Mouse (Mus musculus) heart, embryonic 11.5 days (tissue): ENCODE results near the gene Nomo1. TPM values are rescaled to one million over a fixed set of nuclear protein-coding genes. Genes with fewer than 3 reads are reported as not detected.

Experiments
- ATAC-seq: fragments of 200-750 bp; cut with Nextera tagmentation; replicated peaks from 2 replicates; pipeline ENCODE4 v1.8.0; 2017; ENCODE audit warnings: moderate library complexity; ENCODE audit not compliant: insufficient number of reproducible peaks, low FRiP score, low TSS enrichment
- H3K27ac ChIP-seq: fragments of 300-500 bp; sonication (generic); 2 replicates; pipeline ENCODE4 v1.5.1; 2014; ENCODE audit warnings: mild to moderate bottlenecking, low read depth, low read length
- H3K27me3 ChIP-seq: fragments of 300-500 bp; sonication (generic); 2 replicates; pipeline ENCODE4 v1.6.1; 2014; ENCODE audit warnings: mild to moderate bottlenecking, low read length, mixed read lengths; ENCODE audit not compliant: control insufficient read depth, insufficient read depth
- H3K36me3 ChIP-seq: fragments of 300-500 bp; sonication (generic); 2 replicates; pipeline ENCODE4 v1.6.1; 2014; ENCODE audit warnings: mild to moderate bottlenecking, low read length, moderate library complexity, mixed read lengths; ENCODE audit not compliant: control insufficient read depth, insufficient read depth
- H3K4me1 ChIP-seq: fragments of 300-500 bp; sonication (generic); 2 replicates; pipeline ENCODE4 v1.6.1; 2014; ENCODE audit warnings: low read length; ENCODE audit not compliant: control insufficient read depth, insufficient read depth
- H3K4me2 ChIP-seq: fragments of 300-500 bp; sonication (generic); 2 replicates; pipeline ENCODE4 v1.6.1; 2014; ENCODE audit warnings: mild to moderate bottlenecking, moderate library complexity
- H3K4me3 ChIP-seq: fragments of 300-500 bp; sonication (generic); 2 replicates; pipeline ENCODE4 v1.5.1; 2014; ENCODE audit warnings: low read depth, low read length
- H3K9ac ChIP-seq: fragments of 300-500 bp; sonication (generic); 2 replicates; pipeline ENCODE4 v1.6.1; 2014; ENCODE audit warnings: mild to moderate bottlenecking, low read depth, low read length, moderate library complexity
- H3K9me3 ChIP-seq: fragments of 300-500 bp; sonication (generic); replicated peaks from 2 replicates; pipeline ENCODE4 v1.6.1; 2016; ENCODE audit warnings: low read length; ENCODE audit not compliant: control insufficient read depth
- WGBS: fragments of 180-500 bp; shearing (Covaris S2); extraction: QIAGEN DNeasy Blood & Tissue Kit; methylation state at CpG from one replicate; pipeline ENCODE4 v1.1.7; 2014; ENCODE audit not compliant: insufficient replicate concordance; 5-methylcytosine and 5-hydroxymethylcytosine counted together
- polyA plus RNA-seq: library from polyadenylated mRNA; unstranded; fragments of >200 nt; fragmentation: Nextera tagmentation; extraction: Ambion mirVana; gene quantifications from 2 replicates; pipeline ENCODE4 v1.2.1, GENCODE M21; 2014

Gene Nomo1
- polyA plus RNA-seq, 1 experiment from 2014 or later = 20.8 TPM

DNA sequence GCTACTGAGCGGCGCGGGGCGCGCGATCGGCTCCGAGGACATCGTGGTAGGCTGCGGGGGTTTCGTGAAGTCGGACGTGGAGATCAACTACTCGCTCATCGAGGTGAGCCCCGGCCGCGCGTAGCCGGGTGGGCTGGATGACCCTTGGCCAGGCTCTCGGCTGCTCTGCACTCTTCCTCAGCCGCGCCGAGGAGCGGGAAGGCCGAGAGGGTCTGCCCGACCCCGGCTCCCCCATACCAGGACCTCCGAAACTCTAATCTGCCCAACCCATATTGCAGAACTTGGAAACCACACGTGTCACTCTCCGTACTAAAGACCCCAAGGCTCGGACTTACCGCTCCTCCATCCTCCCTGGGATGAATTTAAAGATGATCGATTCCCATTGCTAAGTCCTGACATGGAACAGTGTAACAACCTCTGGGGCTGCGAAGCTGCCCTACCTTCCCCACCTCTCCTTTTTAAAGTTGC lies 406 bp downstream of the Nomo1 start:
- Histone ChIP-seq H3K4me1 (peaks cover 9% of the 10 kb centered on the region), H3K27ac (no peak overlapping the region), H3K9ac (peak overlapping the region; percentile 83), H3K27me3 (0 out of 2 replicates have a peak, but pooled peaks cover 3% of the 10 kb centered on the region), H3K4me3 (peak overlapping the region; percentile 80), H3K4me2 (peak overlapping the region; percentile 95), H3K9me3 (no peaks in the 10 kb centered on the region), H3K36me3 (no peaks in the 10 kb centered on the region)
- ATAC-seq = peak; percentile 44; the same call in 1 of the 2 replicates
- under 1% methylated on average over 35 of the region's 35 CpGs for WGBS

DNA sequence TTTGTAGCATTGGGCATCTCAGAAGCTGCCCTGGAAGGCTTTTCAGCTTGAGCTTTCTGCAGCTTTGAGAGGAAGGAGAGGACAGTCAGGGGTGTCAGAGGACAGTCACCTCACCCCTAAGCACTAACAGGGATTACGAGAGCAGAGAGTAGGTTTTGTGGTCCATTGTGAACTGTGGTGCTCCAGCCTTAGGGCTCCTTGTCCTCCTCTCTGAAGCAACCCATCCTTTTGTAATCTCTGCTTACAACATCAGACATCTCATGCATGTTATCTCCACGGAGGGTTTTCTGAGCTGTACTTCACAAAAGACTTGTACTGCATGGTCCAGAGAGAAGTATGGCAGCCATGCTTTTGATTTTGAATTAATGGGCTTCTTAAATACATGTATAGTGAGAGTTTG lies 1.5 kb downstream of the Nomo1 start:
- Histone ChIP-seq H3K9me3 (no peaks in the 10 kb centered on the region), H3K9ac (no peak overlapping the region; the same call in 1 of the 2 replicates), H3K4me2 (peak overlapping the region; percentile 95), H3K27ac (no peak overlapping the region), H3K27me3 (0 out of 2 replicates have a peak, but pooled peaks cover 3% of the 10 kb centered on the region), H3K36me3 (no peaks in the 10 kb centered on the region), H3K4me1 (peaks cover 9% of the 10 kb centered on the region), H3K4me3 (no peak overlapping the region)
- no peak for ATAC-seq
- WGBS = 61% methylated on average over 2 of the region's 2 CpGs

DNA sequence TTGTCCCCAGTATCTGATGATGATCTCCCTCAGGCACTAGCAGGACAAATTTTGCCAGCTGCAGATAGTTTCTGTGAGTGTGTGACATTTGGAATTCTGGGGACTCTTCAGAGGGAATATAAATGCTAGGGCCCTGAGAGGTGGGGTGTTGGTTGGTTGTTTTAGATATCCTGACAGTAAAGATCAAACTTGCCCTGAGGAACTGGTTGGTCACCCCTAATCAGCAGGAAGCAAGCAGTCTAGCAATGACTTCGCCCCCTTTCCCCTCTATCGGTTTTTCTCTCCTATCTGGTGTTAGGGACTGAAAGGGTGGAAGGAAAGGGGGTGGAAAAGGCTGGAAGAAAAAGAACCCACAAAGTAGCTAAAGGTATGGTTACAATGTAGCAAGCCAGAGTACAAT lies 2.0 kb downstream of the Nomo1 start:
- Histone ChIP-seq H3K4me2 (no peak overlapping the region), H3K4me3 (no peak overlapping the region), H3K36me3 (no peaks in the 10 kb centered on the region), H3K27me3 (no peaks in the 10 kb centered on the region), H3K27ac (no peak overlapping the region), H3K9ac (no peak overlapping the region), H3K9me3 (no peaks in the 10 kb centered on the region), H3K4me1 (peaks cover 9% of the 10 kb centered on the region)
- no peak for ATAC-seq
- WGBS = 66% methylated on average over 2 of the region's 2 CpGs

DNA sequence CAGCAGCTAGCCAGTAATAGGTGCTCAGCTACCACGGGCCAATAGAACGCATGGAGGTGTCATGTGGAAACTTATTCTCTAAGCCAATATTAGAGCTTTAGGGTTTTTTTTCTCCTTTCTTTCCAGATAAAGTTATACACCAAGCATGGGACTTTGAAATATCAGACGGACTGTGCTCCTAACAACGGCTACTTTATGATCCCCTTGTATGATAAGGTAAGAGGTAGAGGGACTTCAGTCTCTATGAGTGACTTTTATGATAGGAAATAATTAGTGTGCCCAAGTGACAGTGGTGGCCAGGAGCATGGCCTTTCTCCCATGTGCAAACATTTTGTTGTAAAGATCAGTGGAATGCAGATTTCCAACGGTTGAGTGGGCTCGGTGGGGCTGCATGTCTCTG lies 3.9 kb downstream of the Nomo1 start:
- no peak overlapping the region for H3K4me3 ChIP-seq
- no peaks in the 10 kb centered on the region for H3K9me3 ChIP-seq
- no peaks in the 10 kb centered on the region for H3K27me3 ChIP-seq
- H3K4me1 ChIP-seq = peaks cover 9% of the 10 kb centered on the region
- H3K4me2 ChIP-seq = no peak overlapping the region
- H3K36me3 ChIP-seq = peaks cover 4% of the 10 kb centered on the region
- no peak for ATAC-seq
- no peak overlapping the region for H3K27ac ChIP-seq
- no peak overlapping the region for H3K9ac ChIP-seq
- WGBS = 90% methylated on average over 6 of the region's 6 CpGs

DNA sequence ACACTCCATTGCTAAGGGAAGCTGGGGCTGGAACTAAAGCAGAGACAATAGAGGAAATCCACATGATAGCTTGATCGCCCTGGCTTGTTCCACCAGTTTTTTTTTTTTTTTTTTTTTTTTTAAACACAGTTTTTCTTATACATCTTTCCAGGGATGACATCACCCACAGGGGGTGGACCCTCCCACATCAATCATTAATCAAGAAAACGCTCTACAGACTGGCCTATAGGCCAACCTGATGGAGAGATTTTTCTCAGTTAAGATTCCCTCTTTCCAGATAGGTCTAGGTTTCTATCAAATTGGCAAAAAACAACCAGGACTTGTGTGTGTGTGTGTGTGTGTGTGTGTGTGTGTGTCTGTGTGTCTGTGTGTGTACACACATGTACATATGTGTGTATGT lies 6.4 kb downstream of the Nomo1 start:
- 82% methylated on average over 2 of the region's 2 CpGs for WGBS
- Histone ChIP-seq H3K9ac (no peak overlapping the region), H3K4me2 (no peak overlapping the region), H3K9me3 (no peaks in the 10 kb centered on the region), H3K27me3 (no peaks in the 10 kb centered on the region), H3K4me1 (peaks cover 2% of the 10 kb centered on the region), H3K36me3 (peaks cover 11% of the 10 kb centered on the region), H3K4me3 (no peak overlapping the region), H3K27ac (no peak overlapping the region)
- no peak for ATAC-seq

DNA sequence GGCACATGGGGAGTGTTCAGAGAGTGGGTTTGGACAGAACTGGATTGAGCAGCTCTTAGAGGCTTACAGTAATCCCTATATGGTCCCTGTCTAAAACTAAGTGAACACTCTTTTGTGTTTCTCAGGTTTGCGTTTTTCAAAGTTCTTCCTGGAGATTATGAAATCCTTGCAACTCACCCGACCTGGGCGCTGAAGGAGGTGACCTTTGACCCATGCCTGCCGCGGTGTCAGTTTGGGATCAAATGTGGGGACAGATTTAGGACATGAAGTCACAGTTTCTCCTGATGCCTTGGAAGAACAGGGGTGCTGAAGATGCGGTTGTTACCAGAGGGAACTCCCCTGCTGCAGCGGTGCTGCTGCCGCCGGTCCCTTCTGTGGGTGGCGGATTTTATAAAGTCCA lies 10.6 kb downstream of the Nomo1 start:
- Histone ChIP-seq H3K36me3 (peaks cover 29% of the 10 kb centered on the region), H3K4me2 (no peak overlapping the region)

DNA sequence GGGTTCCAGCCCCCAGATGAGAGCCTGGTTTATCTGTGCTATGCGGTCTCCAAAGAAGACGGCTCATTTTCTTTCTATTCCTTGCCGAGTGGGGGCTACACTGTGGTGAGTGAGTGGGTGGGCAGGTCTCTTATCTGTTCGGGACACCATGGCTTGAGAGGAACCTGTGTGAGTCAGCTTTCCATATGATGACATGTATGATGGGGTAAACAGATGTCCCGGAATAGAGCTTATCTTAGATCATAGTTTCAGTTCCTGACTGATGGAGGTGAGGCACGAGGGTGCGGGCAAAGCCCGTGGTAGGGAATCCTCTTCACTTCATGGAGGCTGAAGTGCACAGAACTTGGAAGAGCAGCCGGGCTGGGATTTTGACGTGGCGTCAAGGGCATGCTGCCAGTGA lies 12.4 kb downstream of the Nomo1 start:
- no peak overlapping the region for H3K27ac ChIP-seq
- H3K4me3 ChIP-seq = no peak overlapping the region
- H3K27me3 ChIP-seq = no peaks in the 10 kb centered on the region
- no peaks in the 10 kb centered on the region for H3K4me1 ChIP-seq
- ATAC-seq = no peak
- no peak overlapping the region for H3K4me2 ChIP-seq
- peaks cover 32% of the 10 kb centered on the region for H3K36me3 ChIP-seq
- WGBS = 84% methylated on average over 11 of the region's 11 CpGs
- no peak overlapping the region for H3K9ac ChIP-seq
- H3K9me3 ChIP-seq = no peaks in the 10 kb centered on the region

More for the DNA sequence above, 10.6 kb downstream of the Nomo1 start:
- Histone ChIP-seq H3K27ac (no peak overlapping the region), H3K9me3 (no peaks in the 10 kb centered on the region), H3K9ac (no peak overlapping the region), H3K4me1 (no peaks in the 10 kb centered on the region), H3K27me3 (no peaks in the 10 kb centered on the region), H3K4me3 (no peak overlapping the region)
- ATAC-seq = no peak
- WGBS = 92% methylated on average over 10 of the region's 10 CpGs

DNA sequence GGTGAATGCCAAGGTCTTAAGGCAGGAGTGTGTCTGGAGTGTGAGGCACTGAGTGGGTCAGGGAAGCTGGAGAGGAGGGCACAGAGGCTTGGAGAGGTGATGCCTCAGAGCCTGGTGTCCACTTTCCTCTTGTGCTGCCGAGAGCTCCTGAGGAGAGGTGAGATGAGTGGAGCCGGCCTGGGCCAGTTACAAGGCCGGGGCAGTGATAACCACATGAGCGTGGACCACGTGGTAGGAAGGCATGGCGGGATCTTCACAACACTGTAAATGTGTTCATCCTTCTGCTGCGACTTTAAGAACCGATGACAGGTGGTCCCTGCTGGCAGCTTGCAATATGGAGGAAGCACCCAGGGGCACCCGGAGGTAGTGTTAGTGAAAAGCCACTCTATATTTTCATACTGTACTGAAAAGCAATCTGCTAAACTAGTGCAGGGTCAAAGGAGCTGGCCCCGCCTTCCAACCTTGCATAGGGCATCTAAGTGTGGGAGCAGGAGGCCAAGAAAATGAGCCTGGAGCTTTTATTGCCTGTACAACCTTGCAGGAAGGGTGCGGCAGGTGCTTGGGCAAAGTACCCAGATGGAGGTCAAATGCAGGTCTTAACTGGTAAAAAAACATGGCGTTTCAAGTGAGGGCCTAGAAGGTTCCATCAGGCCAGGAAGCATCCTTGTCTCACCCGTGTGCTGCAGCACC lies 14.5 kb downstream of the Nomo1 start:
- peak; percentile 46; the same call in 1 of the 2 replicates for ATAC-seq
- 89% methylated on average over 13 of the region's 13 CpGs for WGBS

DNA sequence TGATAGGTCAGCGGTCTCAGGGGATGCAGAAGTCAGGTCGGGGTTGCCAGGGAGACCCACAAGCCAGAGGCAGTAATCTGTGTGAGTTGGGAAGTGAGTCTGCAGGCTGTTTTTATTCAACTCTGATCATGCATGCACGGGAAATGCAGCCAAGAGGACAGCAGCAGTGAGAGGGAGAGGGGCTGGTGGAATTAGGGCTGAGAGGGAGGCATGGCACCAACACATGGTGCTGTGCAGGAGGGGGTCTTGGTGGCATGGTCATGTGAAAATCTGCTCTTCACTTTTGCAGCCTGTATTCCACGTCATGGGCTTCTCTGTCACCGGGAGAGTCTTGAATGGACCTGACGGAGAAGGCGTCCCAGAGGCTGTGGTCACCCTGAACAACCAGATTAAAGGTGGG lies 16.5 kb downstream of the Nomo1 start:
- Histone ChIP-seq H3K4me1 (no peaks in the 10 kb centered on the region), H3K4me2 (no peak overlapping the region), H3K9ac (no peak overlapping the region), H3K9me3 (no peaks in the 10 kb centered on the region), H3K27ac (no peak overlapping the region), H3K4me3 (no peak overlapping the region), H3K27me3 (no peaks in the 10 kb centered on the region), H3K36me3 (peaks cover 31% of the 10 kb centered on the region)
- ATAC-seq = no peak
- 87% methylated on average over 7 of the region's 7 CpGs for WGBS

More for the DNA sequence above, 14.5 kb downstream of the Nomo1 start:
- Histone ChIP-seq H3K9ac (no peak overlapping the region), H3K4me3 (no peak overlapping the region), H3K9me3 (no peaks in the 10 kb centered on the region), H3K27me3 (no peaks in the 10 kb centered on the region), H3K36me3 (peaks cover 28% of the 10 kb centered on the region), H3K4me1 (no peaks in the 10 kb centered on the region), H3K4me2 (no peak overlapping the region), H3K27ac (no peak overlapping the region)
